Mouse (Mus musculus) limb, embryonic 10.5 days (tissue): ENCODE data around the gene Fggy. TPM values are rescaled to one million over a fixed set of nuclear protein-coding genes. Genes with fewer than 3 reads are reported as not detected.

Experiments used
- DNase-seq: peaks from one replicate; pipeline ENCODE4 v3.0.0-alpha.2; 2017; ENCODE audit warnings: low spot score
- H3K27ac ChIP-seq: fragments of 300-500 bp; sonication (generic); 2 replicates; pipeline ENCODE4 v1.5.1; 2016; ENCODE audit warnings: mild to moderate bottlenecking
- H3K27me3 ChIP-seq: fragments of 300-500 bp; sonication (generic); 2 replicates; pipeline ENCODE4 v1.6.1; 2016; ENCODE audit warnings: low read depth, mild to moderate bottlenecking; ENCODE audit not compliant: poor library complexity, severe bottlenecking
- H3K36me3 ChIP-seq: fragments of 300-500 bp; sonication (generic); 2 replicates; pipeline ENCODE4 v1.6.1; 2016; ENCODE audit warnings: mild to moderate bottlenecking, moderate library complexity
- H3K4me1 ChIP-seq: fragments of 300-500 bp; sonication (generic); 2 replicates; pipeline ENCODE4 v1.6.1; 2016
- H3K4me3 ChIP-seq: fragments of 300-500 bp; sonication (generic); 2 replicates; pipeline ENCODE4 v1.5.1; 2016; ENCODE audit warnings: mild to moderate bottlenecking, moderate library complexity
- H3K9me3 ChIP-seq: fragments of 300-500 bp; sonication (generic); replicated peaks from 2 replicates; pipeline ENCODE4 v1.6.1; 2016; ENCODE audit warnings: mild to moderate bottlenecking
- WGBS: fragments of 180-500 bp; shearing (Covaris S2); methylation state at CpG from one replicate; pipeline ENCODE4 v1.1.7; 2016; 5-methylcytosine and 5-hydroxymethylcytosine counted together
- polyA plus RNA-seq: library from polyadenylated mRNA; unstranded; fragments of >200 nt; fragmentation: Nextera tagmentation; extraction: Ambion mirVana; gene quantifications from 2 replicates; pipeline ENCODE4 v1.2.1, GENCODE M21; 2016

Fggy gene
- polyA plus RNA-seq, 1 experiment from 2014 or later = 8.1 TPM

- WGBS = 82% methylated on average over 3 of the region's 3 CpGs
- H3K27me3 ChIP-seq = 0 out of 2 replicates have a peak, but pooled peaks cover 5% of the 10 kb centered on the region
- no peaks in the 10 kb centered on the region for H3K9me3 ChIP-seq
- H3K27ac ChIP-seq = no peak overlapping the region
- no peak overlapping the region for H3K4me3 ChIP-seq
- H3K36me3 ChIP-seq = no peaks in the 10 kb centered on the region
- DNase-seq = no peak
- H3K4me1 ChIP-seq = peaks cover 19% of the 10 kb centered on the region
These were observed 309.8 kb downstream of the Fggy start for GRCm38 (mm10) chr4:95867103-95867502.

- no peaks in the 10 kb centered on the region for H3K36me3 ChIP-seq
- H3K27me3 ChIP-seq = 0 out of 2 replicates have a peak, but pooled peaks cover 5% of the 10 kb centered on the region
- H3K4me3 ChIP-seq = no peak overlapping the region
- no peak overlapping the region for H3K27ac ChIP-seq
- H3K4me1 ChIP-seq = peaks cover 6% of the 10 kb centered on the region; the same call in 1 of the 2 replicates
- 84% methylated on average over 6 of the region's 6 CpGs for WGBS
- DNase-seq = no peak
- H3K9me3 ChIP-seq = no peaks in the 10 kb centered on the region
These were observed 311.0 kb downstream of the Fggy start for GRCm38 (mm10) chr4:95868348-95868747.

- Histone ChIP-seq H3K4me3 (no peak overlapping the region), H3K4me1 (peaks cover 3% of the 10 kb centered on the region; the same call in 1 of the 2 replicates), H3K27me3 (0 out of 2 replicates have a peak, but pooled peaks cover 5% of the 10 kb centered on the region), H3K36me3 (no peaks in the 10 kb centered on the region), H3K27ac (no peak overlapping the region; the same call in 1 of the 2 replicates), H3K9me3 (no peaks in the 10 kb centered on the region)
- no peak for DNase-seq
- 35% methylated on average over 6 of the region's 6 CpGs for WGBS
These were observed 314.0 kb downstream of the Fggy start for GRCm38 (mm10) chr4:95871216-95871881.

- Histone ChIP-seq H3K27ac (no peak overlapping the region), H3K4me3 (no peak overlapping the region), H3K27me3 (no peaks in the 10 kb centered on the region), H3K4me1 (peaks cover 3% of the 10 kb centered on the region; the same call in 1 of the 2 replicates), H3K9me3 (no peaks in the 10 kb centered on the region), H3K36me3 (no peaks in the 10 kb centered on the region)
- DNase-seq = no peak
- WGBS = 92% methylated on average over 4 of the region's 4 CpGs
These were observed 318.6 kb downstream of the Fggy start for GRCm38 (mm10) chr4:95875896-95876295.

GRCm38 (mm10) chr4:95877436-95877835 lies 320.1 kb downstream of the Fggy start:
- Histone ChIP-seq H3K36me3 (no peaks in the 10 kb centered on the region), H3K27ac (no peak overlapping the region), H3K27me3 (no peaks in the 10 kb centered on the region), H3K4me3 (no peak overlapping the region), H3K9me3 (no peaks in the 10 kb centered on the region), H3K4me1 (peaks cover 6% of the 10 kb centered on the region)
- no peak for DNase-seq
- WGBS = 93% methylated on average over 4 of the region's 4 CpGs

GRCm38 (mm10) chr4:95881751-95882350 lies 324.5 kb downstream of the Fggy start:
- H3K4me1 ChIP-seq = peaks cover 16% of the 10 kb centered on the region
- peak; percentile 12 for DNase-seq
- 0 out of 2 replicates have a peak overlapping the region, but pooled peaks have one; percentile 30 for H3K27ac ChIP-seq
- H3K4me3 ChIP-seq = no peak overlapping the region
- no peaks in the 10 kb centered on the region for H3K36me3 ChIP-seq
- WGBS = 61% methylated on average over 4 of the region's 4 CpGs
- H3K27me3 ChIP-seq = no peaks in the 10 kb centered on the region
- no peaks in the 10 kb centered on the region for H3K9me3 ChIP-seq

GRCm38 (mm10) chr4:95884184-95885145 lies 327.2 kb downstream of the Fggy start:
- no peaks in the 10 kb centered on the region for H3K9me3 ChIP-seq
- 0 out of 2 replicates have a peak overlapping the region, but pooled peaks have one; percentile 25 for H3K27ac ChIP-seq
- H3K4me1 ChIP-seq = peaks cover 16% of the 10 kb centered on the region
- H3K4me3 ChIP-seq = no peak overlapping the region
- H3K27me3 ChIP-seq = no peaks in the 10 kb centered on the region
- no peaks in the 10 kb centered on the region for H3K36me3 ChIP-seq
- peak; percentile 27 for DNase-seq
- 79% methylated on average over 4 of the region's 4 CpGs for WGBS

GRCm38 (mm10) chr4:95895199-95895754 lies 338.0 kb downstream of the Fggy start:
- Histone ChIP-seq H3K27me3 (no peaks in the 10 kb centered on the region), H3K36me3 (no peaks in the 10 kb centered on the region), H3K9me3 (no peaks in the 10 kb centered on the region), H3K27ac (no peak overlapping the region), H3K4me3 (no peak overlapping the region), H3K4me1 (peaks cover 44% of the 10 kb centered on the region)
- 72% methylated on average over 2 of the region's 2 CpGs for WGBS
- DNase-seq = no peak

- H3K36me3 ChIP-seq = no peaks in the 10 kb centered on the region
- H3K9me3 ChIP-seq = no peaks in the 10 kb centered on the region
- H3K4me1 ChIP-seq = peaks cover 56% of the 10 kb centered on the region
- WGBS = 49% methylated on average over 5 of the region's 5 CpGs
- no peaks in the 10 kb centered on the region for H3K27me3 ChIP-seq
- peak overlapping the region; percentile 87 for H3K27ac ChIP-seq
- no peak for DNase-seq
- no peak overlapping the region for H3K4me3 ChIP-seq
These were observed 339.3 kb downstream of the Fggy start for GRCm38 (mm10) chr4:95896571-95896970.

GRCm38 (mm10) chr4:95897236-95897874 lies 340.0 kb downstream of the Fggy start:
- 73% methylated on average over 7 of the region's 7 CpGs for WGBS
- DNase-seq = no peak
- H3K27ac ChIP-seq = peak overlapping the region; percentile 87; the same call in 1 of the 2 replicates

GRCm38 (mm10) chr4:95898714-95899113 lies 341.4 kb downstream of the Fggy start:
- H3K4me1 ChIP-seq = peaks cover 60% of the 10 kb centered on the region
- H3K36me3 ChIP-seq = no peaks in the 10 kb centered on the region
- H3K27me3 ChIP-seq = no peaks in the 10 kb centered on the region
- no peak overlapping the region for H3K4me3 ChIP-seq
- DNase-seq = no peak
- H3K27ac ChIP-seq = peak overlapping the region; percentile 87; the same call in 1 of the 2 replicates
- WGBS = 23% methylated on average over 6 of the region's 6 CpGs
- no peaks in the 10 kb centered on the region for H3K9me3 ChIP-seq

More at GRCm38 (mm10) chr4:95897236-95897874, 340.0 kb downstream of the Fggy start:
- Histone ChIP-seq H3K4me1 (peaks cover 60% of the 10 kb centered on the region), H3K9me3 (no peaks in the 10 kb centered on the region), H3K4me3 (no peak overlapping the region), H3K36me3 (no peaks in the 10 kb centered on the region), H3K27me3 (no peaks in the 10 kb centered on the region)
